Mouse (Mus musculus) stomach, embryonic 14.5 days (tissue): ENCODE data around the gene Fgf13. TPM values are rescaled to one million over a fixed set of nuclear protein-coding genes. Genes with fewer than 3 reads are reported as not detected.

Experiments used
- ATAC-seq: fragments of 200-750 bp; cut with Nextera tagmentation; 2 replicates; pipeline ENCODE4 v1.8.0; 2017; ENCODE audit warnings: low read depth, moderate TSS enrichment; ENCODE audit not compliant: insufficient number of reproducible peaks, insufficient read depth, low FRiP score
- H3K27ac ChIP-seq: fragments of 300-500 bp; sonication (generic); 2 replicates; pipeline ENCODE4 v1.5.1; 2014; ENCODE audit warnings: mild to moderate bottlenecking, low read length, moderate library complexity, mixed read lengths
- H3K27me3 ChIP-seq: fragments of 300-500 bp; sonication (generic); 2 replicates; pipeline ENCODE4 v1.6.1; 2014; ENCODE audit warnings: low read length, control low read depth, mixed read lengths; ENCODE audit not compliant: control insufficient read depth, insufficient read depth
- H3K36me3 ChIP-seq: fragments of 300-500 bp; sonication (generic); 2 replicates; pipeline ENCODE4 v1.6.1; 2014; ENCODE audit warnings: mild to moderate bottlenecking, control low read depth, low read length, moderate library complexity, mixed read lengths; ENCODE audit not compliant: control insufficient read depth, insufficient read depth
- H3K4me1 ChIP-seq: fragments of 300-500 bp; sonication (generic); 2 replicates; pipeline ENCODE4 v1.6.1; 2014; ENCODE audit warnings: low read length, control low read depth, mixed read lengths; ENCODE audit not compliant: control insufficient read depth, insufficient read depth
- H3K4me2 ChIP-seq: fragments of 300-500 bp; sonication (generic); replicated peaks from 2 replicates; pipeline ENCODE4 v1.6.1; 2014; ENCODE audit warnings: low read depth, low read length, control low read depth
- H3K4me3 ChIP-seq: fragments of 300-500 bp; sonication (generic); 2 replicates; pipeline ENCODE4 v1.5.1; 2014; ENCODE audit warnings: low read depth, low read length, control low read depth
- H3K9ac ChIP-seq: fragments of 300-500 bp; sonication (generic); replicated peaks from 2 replicates; pipeline ENCODE4 v1.6.1; 2014; ENCODE audit warnings: low read depth, mild to moderate bottlenecking, control low read depth, low read length, moderate library complexity, mixed read lengths
- H3K9me3 ChIP-seq: fragments of 300-500 bp; sonication (generic); 2 replicates; pipeline ENCODE4 v1.6.1; 2016; ENCODE audit warnings: low read depth, low read length, control low read depth; ENCODE audit not compliant: control insufficient read depth
- WGBS: fragments of 180-500 bp; shearing (Covaris S2); extraction: QIAGEN DNeasy Blood & Tissue Kit; methylation state at CpG from one replicate; pipeline ENCODE4 v1.1.7; 2014; 5-methylcytosine and 5-hydroxymethylcytosine counted together
- polyA plus RNA-seq: library from polyadenylated mRNA; unstranded; fragments of >200 nt; fragmentation: Nextera tagmentation; extraction: Ambion mirVana; gene quantifications from 2 replicates; pipeline ENCODE4 v1.2.1, GENCODE M21; 2014

The Fgf13 gene
- polyA plus RNA-seq, 1 experiment from 2014 or later = 18.7 TPM

GRCm38 (mm10) chrX:59508273-59508672 is 59.6 kb downstream of the Fgf13 start:
- H3K4me1 ChIP-seq = no peaks in the 10 kb centered on the region
- H3K27ac ChIP-seq = no peak overlapping the region
- ATAC-seq = no peak
- H3K9me3 ChIP-seq = no peaks in the 10 kb centered on the region
- 78% methylated on average over 4 of the region's 4 CpGs for WGBS
- H3K36me3 ChIP-seq = no peaks in the 10 kb centered on the region
- no peak overlapping the region for H3K4me3 ChIP-seq
- H3K9ac ChIP-seq = no peak overlapping the region
- H3K27me3 ChIP-seq = no peaks in the 10 kb centered on the region
- no peak overlapping the region for H3K4me2 ChIP-seq

DNA sequence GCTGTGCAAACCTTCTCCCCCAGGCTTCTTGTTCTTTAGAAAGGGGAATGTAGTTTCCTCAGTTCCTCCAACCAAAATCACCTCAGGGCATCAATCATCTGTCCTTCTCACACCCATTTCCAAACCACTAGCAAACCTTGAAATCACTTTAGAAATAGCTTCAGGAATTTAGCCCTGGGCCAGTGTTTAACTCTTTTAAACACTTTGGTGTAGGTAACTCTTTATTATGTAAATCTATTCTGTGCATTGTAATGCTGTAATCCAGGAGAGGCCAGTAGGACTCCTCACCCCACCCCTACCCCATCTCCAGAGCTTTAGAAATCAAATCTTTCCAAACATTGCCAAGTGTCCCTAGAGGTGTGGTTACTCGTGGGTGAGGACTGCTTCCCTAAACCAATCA is 74.5 kb downstream of the Fgf13 start:
- WGBS = 29% methylated on average over 1 of the region's 1 CpGs
- H3K27me3 ChIP-seq = no peaks in the 10 kb centered on the region
- H3K27ac ChIP-seq = no peak overlapping the region
- H3K4me3 ChIP-seq = no peak overlapping the region
- no peaks in the 10 kb centered on the region for H3K4me1 ChIP-seq
- no peaks in the 10 kb centered on the region for H3K36me3 ChIP-seq
- H3K9me3 ChIP-seq = no peaks in the 10 kb centered on the region
- no peak overlapping the region for H3K9ac ChIP-seq
- no peak overlapping the region for H3K4me2 ChIP-seq
- ATAC-seq = no peak

DNA sequence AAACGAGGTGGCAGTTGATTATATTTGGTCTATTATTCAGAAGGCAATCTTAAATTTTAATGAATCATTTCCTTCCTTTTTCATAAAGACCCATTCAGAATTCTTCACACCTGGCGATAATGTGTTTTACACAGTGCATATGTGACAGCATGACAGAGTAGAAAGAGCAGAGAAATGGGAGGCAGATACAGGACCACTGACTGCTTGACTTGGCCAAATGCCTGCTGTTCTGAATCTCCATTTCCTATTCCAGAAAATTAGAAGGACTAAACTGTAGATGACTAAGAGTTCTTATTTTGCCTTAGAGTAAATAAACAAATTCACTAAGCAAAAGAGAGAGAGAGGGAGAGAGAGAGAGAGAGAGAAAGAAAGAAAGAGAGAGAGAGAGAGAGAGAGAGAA is 82.4 kb downstream of the Fgf13 start:
- Histone ChIP-seq H3K4me3 (no peak overlapping the region), H3K9me3 (no peaks in the 10 kb centered on the region), H3K4me2 (no peak overlapping the region), H3K9ac (no peak overlapping the region), H3K4me1 (no peaks in the 10 kb centered on the region), H3K36me3 (no peaks in the 10 kb centered on the region), H3K27me3 (no peaks in the 10 kb centered on the region), H3K27ac (no peak overlapping the region)
- no peak for ATAC-seq
- WGBS = 70% methylated on average over 2 of the region's 2 CpGs

- no peak for ATAC-seq
- Histone ChIP-seq H3K36me3 (no peaks in the 10 kb centered on the region), H3K9ac (no peak overlapping the region), H3K4me3 (no peak overlapping the region), H3K4me1 (no peaks in the 10 kb centered on the region), H3K27ac (no peak overlapping the region), H3K4me2 (no peak overlapping the region), H3K9me3 (no peaks in the 10 kb centered on the region), H3K27me3 (no peaks in the 10 kb centered on the region)
- WGBS = 79% methylated on average over 2 of the region's 2 CpGs
Observed at GRCm38 (mm10) chrX:59402596-59403285, 165.1 kb downstream of the Fgf13 start.

DNA sequence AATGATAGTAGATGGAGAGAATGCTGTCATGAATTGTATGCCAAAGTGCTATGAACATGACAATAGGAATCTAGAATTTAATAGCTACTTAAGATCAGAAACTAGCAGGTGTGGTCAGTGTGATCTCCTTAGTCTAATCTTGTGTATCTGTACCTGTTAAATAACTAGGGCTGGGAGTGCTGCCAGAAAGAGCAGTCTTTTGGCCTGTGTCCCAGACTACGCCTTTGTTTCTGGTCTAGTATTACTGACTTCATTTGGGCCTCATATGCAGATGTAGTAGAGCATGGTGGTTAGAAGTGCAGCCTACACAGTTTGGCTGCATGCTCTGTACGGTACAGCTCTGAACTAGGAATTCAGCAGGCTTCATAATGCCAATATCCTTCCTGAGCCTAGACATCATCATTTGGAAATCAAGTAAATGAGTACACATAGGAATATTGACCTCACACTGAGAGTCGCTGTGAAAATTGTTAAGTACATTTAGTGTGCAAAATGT is 276.9 kb downstream of the Fgf13 start:
- no peaks in the 10 kb centered on the region for H3K4me1 ChIP-seq
- H3K9me3 ChIP-seq = no peaks in the 10 kb centered on the region
- ATAC-seq = no peak
- H3K4me2 ChIP-seq = no peak overlapping the region
- WGBS = 74% methylated on average over 3 of the region's 3 CpGs
- H3K27ac ChIP-seq = no peak overlapping the region
- H3K27me3 ChIP-seq = no peaks in the 10 kb centered on the region
- H3K9ac ChIP-seq = no peak overlapping the region
- H3K36me3 ChIP-seq = no peaks in the 10 kb centered on the region
- no peak overlapping the region for H3K4me3 ChIP-seq

GRCm38 (mm10) chrX:59251576-59251975 is 316.3 kb downstream of the Fgf13 start:
- H3K4me3 ChIP-seq = no peak overlapping the region
- H3K4me2 ChIP-seq = no peak overlapping the region
- no peaks in the 10 kb centered on the region for H3K27me3 ChIP-seq
- H3K9ac ChIP-seq = no peak overlapping the region
- H3K36me3 ChIP-seq = no peaks in the 10 kb centered on the region
- ATAC-seq = no peak
- no peaks in the 10 kb centered on the region for H3K4me1 ChIP-seq
- no peaks in the 10 kb centered on the region for H3K9me3 ChIP-seq
- H3K27ac ChIP-seq = no peak overlapping the region

- no peak overlapping the region for H3K9ac ChIP-seq
- H3K9me3 ChIP-seq = no peaks in the 10 kb centered on the region
- 67% methylated on average over 3 of the region's 3 CpGs for WGBS
- no peaks in the 10 kb centered on the region for H3K36me3 ChIP-seq
- no peak overlapping the region for H3K4me3 ChIP-seq
- no peaks in the 10 kb centered on the region for H3K4me1 ChIP-seq
- H3K27ac ChIP-seq = no peak overlapping the region
- H3K27me3 ChIP-seq = no peaks in the 10 kb centered on the region
- no peak for ATAC-seq
- H3K4me2 ChIP-seq = no peak overlapping the region
Observed at GRCm38 (mm10) chrX:59243752-59244151, 324.1 kb downstream of the Fgf13 start.

DNA sequence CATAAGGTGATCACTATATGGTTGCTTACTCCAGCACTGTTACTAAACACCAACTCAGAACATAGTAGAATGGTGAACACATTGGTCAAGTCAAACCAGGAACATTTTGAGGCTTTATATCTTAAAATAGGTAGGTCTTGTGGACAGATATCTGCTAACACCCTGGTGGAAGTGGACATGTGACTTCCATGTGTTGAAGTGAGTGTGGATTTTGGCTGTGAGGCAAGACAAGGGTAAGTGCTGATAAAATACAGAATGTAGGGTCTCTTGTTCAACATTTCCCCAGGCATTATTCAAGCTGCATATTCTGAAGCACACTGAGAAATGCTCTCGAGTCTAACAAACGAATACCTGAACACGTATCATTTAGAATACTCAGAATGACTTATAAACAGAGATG is 324.7 kb downstream of the Fgf13 start:
- no peaks in the 10 kb centered on the region for H3K36me3 ChIP-seq
- ATAC-seq = no peak
- H3K9me3 ChIP-seq = no peaks in the 10 kb centered on the region
- no peak overlapping the region for H3K27ac ChIP-seq
- WGBS = 79% methylated on average over 3 of the region's 3 CpGs
- H3K4me1 ChIP-seq = no peaks in the 10 kb centered on the region
- H3K4me3 ChIP-seq = no peak overlapping the region
- H3K9ac ChIP-seq = no peak overlapping the region
- no peak overlapping the region for H3K4me2 ChIP-seq
- no peaks in the 10 kb centered on the region for H3K27me3 ChIP-seq

DNA sequence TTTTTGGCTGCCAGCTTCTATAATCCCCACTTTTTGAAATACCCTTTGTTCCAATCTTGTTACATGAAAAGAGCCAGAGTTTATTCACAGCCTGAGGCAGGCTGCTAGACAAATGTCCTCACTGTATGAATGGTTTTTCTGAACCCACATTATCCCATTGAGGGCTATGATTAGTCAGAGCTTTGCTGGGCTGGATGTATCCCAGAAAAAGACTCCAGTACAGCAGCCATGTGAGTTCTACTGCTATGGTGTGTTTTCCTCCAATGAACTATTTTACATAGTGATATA is 326.5 kb downstream of the Fgf13 start:
- Histone ChIP-seq H3K27ac (no peak overlapping the region), H3K4me1 (no peaks in the 10 kb centered on the region), H3K9me3 (no peaks in the 10 kb centered on the region), H3K4me2 (no peak overlapping the region), H3K36me3 (no peaks in the 10 kb centered on the region), H3K4me3 (no peak overlapping the region), H3K9ac (no peak overlapping the region), H3K27me3 (no peaks in the 10 kb centered on the region)
- no peak for ATAC-seq
